Mouse (Mus musculus) Patski (cell line): Measurements from ENCODE around the gene AA792892. TPM values are rescaled to one million over a fixed set of nuclear protein-coding genes. Genes with fewer than 3 reads are reported as not detected.
"Not testable (repeated sequence)": the region's sequence is repeated elsewhere in the genome, so short reads cannot be mapped to it uniquely, and the experiment has no call there.

ENCODE experiments used
- ATAC-seq: fragments of 100-300 bp; one replicate; pipeline ENCODE4 v1.8.0; 2021
- CTCF ChIA-PET: fragments of 350-600 bp; sonication (Branson Sonifier 250); formaldehyde crosslinking; loops from one replicate; lab custom pipeline; 2022; ENCODE audit warnings: inconsistent platforms; lab: Charles Lee
- POLR2A ChIA-PET: fragments of 350-600 bp; sonication (Branson Sonifier 250); formaldehyde crosslinking; loops from one replicate; lab custom pipeline; 2022; ENCODE audit warnings: antibody characterized with exemption, inconsistent platforms; lab: Charles Lee
- DNase-seq: peaks from one replicate; pipeline ENCODE4 v3.0.0-alpha.2; 2011; ENCODE audit warnings: low read depth, low spot score
- H3K27me3 ChIP-seq: fragments of 371-371 bp; one replicate; pipeline ENCODE4 v1.5.1; 2021
- in situ Hi-C: fragments of 300-500 bp; cut with MboI; formaldehyde crosslinking; loops from 3 replicates; pipeline ENCODE4 v1.11.1; 2018; ENCODE audit warnings: low pct_unique_long_range_greater_than_20kb, mixed read lengths
- polyA plus RNA-seq: library from polyadenylated mRNA; unstranded; gene quantifications from one replicate; pipeline ENCODE4 v1.2.3, GENCODE M21; 2021

The AA792892 gene
- polyA plus RNA-seq, result 0.03 TPM

- ATAC-seq, in situ Hi-C loops, CTCF ChIA-PET, H3K27me3 ChIP-seq, DNase-seq, POLR2A ChIA-PET: not testable (repeated sequence)
These were observed at the start of gene AA792892 for GRCm38 (mm10) chr5:94339449-94339848. Gene AA792892 (plus strand): TSS chr5:94339749.

- POLR2A ChIA-PET, DNase-seq, in situ Hi-C loops, H3K27me3 ChIP-seq, ATAC-seq, CTCF ChIA-PET: not testable (repeated sequence)
These were observed 32.9 kb upstream of the AA792892 start, which contains the start of gene A430089I19Rik for GRCm38 (mm10) chr5:94306696-94307095. Gene A430089I19Rik (minus strand): TSS chr5:94306796.

GRCm38 (mm10) chr5:94314135-94314534, 25.4 kb upstream of the AA792892 start, which contains the start of gene Gm6502:
Gene Gm6502 (plus strand): TSS chr5:94314435.
- DNase-seq, H3K27me3 ChIP-seq, POLR2A ChIA-PET, in situ Hi-C loops, CTCF ChIA-PET, ATAC-seq: not testable (repeated sequence)

Other genes with a start within 250 kb of the AA792892 start
- gene Gm3106, start 121.7 kb upstream of the AA792892 start, polyA plus RNA-seq, result not detected
- not detected for gene A430089I19Rik, start 33.0 kb upstream of the AA792892 start, polyA plus RNA-seq
- not detected for gene Gm6502, start 25.3 kb upstream of the AA792892 start, polyA plus RNA-seq
- not detected for gene Gm7682, start 106.0 kb downstream of the AA792892 start, polyA plus RNA-seq
- gene Gm3139, start 186.5 kb downstream of the AA792892 start, polyA plus RNA-seq, result not detected